Mouse (Mus musculus) hindbrain, embryonic 15.5 days (tissue): ENCODE measurements around the gene Lmx1a. TPM values are rescaled to one million over a fixed set of nuclear protein-coding genes. Genes with fewer than 3 reads are reported as not detected.

ENCODE experiments used
- ATAC-seq: fragments of 200-750 bp; cut with Nextera tagmentation; 2 replicates; pipeline ENCODE4 v1.8.0; 2017; ENCODE audit warnings: low read depth, moderate number of reproducible peaks, moderate TSS enrichment; ENCODE audit not compliant: low FRiP score
- H3K27ac ChIP-seq: fragments of 300-500 bp; sonication (generic); replicated peaks from 2 replicates; pipeline ENCODE4 v1.5.1; 2015; ENCODE audit warnings: mild to moderate bottlenecking, inconsistent platforms
- H3K27me3 ChIP-seq: fragments of 300-500 bp; sonication (generic); 2 replicates; pipeline ENCODE4 v1.6.1; 2015; ENCODE audit warnings: control low read depth, inconsistent platforms
- H3K36me3 ChIP-seq: fragments of 300-500 bp; sonication (generic); 2 replicates; pipeline ENCODE4 v1.6.1; 2015; ENCODE audit warnings: control low read depth, inconsistent platforms
- H3K4me1 ChIP-seq: fragments of 300-500 bp; sonication (generic); replicated peaks from 2 replicates; pipeline ENCODE4 v1.6.1; 2015; ENCODE audit warnings: control low read depth, inconsistent platforms
- H3K4me2 ChIP-seq: fragments of 300-500 bp; sonication (generic); 2 replicates; pipeline ENCODE4 v1.6.1; 2015; ENCODE audit warnings: moderate library complexity, mild to moderate bottlenecking, inconsistent platforms
- H3K4me3 ChIP-seq: fragments of 300-500 bp; sonication (generic); 2 replicates; pipeline ENCODE4 v1.5.1; 2015; ENCODE audit warnings: mild to moderate bottlenecking, inconsistent platforms
- H3K9ac ChIP-seq: fragments of 300-500 bp; sonication (generic); 2 replicates; pipeline ENCODE4 v1.6.1; 2015; ENCODE audit warnings: inconsistent platforms
- H3K9me3 ChIP-seq: fragments of 300-500 bp; sonication (generic); 2 replicates; pipeline ENCODE4 v1.6.1; 2016; ENCODE audit warnings: control low read depth, inconsistent platforms
- WGBS: fragments of 180-500 bp; shearing (Covaris S2); methylation state at CpG from one replicate; pipeline ENCODE4 v1.1.7; 2015; 5-methylcytosine and 5-hydroxymethylcytosine counted together
- polyA plus RNA-seq: library from polyadenylated mRNA; unstranded; fragments of >200 nt; fragmentation: Nextera tagmentation; extraction: Ambion mirVana; gene quantifications from 2 replicates; pipeline ENCODE4 v1.2.1, GENCODE M21; 2015

Lmx1a gene
- polyA plus RNA-seq, 1 experiment from 2014 or later: 11.5 TPM

DNA sequence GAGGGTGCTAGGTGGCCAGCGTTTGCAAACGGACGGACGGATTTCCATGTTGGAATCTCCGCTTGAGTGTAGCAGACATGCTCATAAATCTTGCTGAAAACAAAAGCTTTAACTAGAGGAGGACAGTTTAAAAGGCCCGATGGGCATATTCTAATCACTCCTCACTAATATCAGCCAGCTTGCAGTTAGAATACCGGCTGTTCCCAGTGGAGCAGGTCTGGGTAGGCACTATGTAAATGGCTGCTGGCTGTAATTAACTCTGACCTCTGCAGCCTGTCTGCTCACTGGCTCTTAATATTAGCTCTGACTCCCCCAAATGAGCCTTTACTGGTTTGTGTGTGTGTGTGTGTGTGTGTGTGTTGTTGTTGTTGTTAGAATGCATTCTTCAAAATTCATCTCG, 69.2 kb downstream of the Lmx1a start:
- Histone ChIP-seq H3K4me3 (no peak overlapping the region), H3K27me3 (peaks cover 33% of the 10 kb centered on the region), H3K4me2 (no peak overlapping the region), H3K36me3 (no peaks in the 10 kb centered on the region), H3K27ac (no peak overlapping the region), H3K9me3 (no peaks in the 10 kb centered on the region), H3K9ac (no peak overlapping the region), H3K4me1 (peaks cover 42% of the 10 kb centered on the region)
- no peak for ATAC-seq
- WGBS: 30% methylated on average over 8 of the region's 8 CpGs

DNA sequence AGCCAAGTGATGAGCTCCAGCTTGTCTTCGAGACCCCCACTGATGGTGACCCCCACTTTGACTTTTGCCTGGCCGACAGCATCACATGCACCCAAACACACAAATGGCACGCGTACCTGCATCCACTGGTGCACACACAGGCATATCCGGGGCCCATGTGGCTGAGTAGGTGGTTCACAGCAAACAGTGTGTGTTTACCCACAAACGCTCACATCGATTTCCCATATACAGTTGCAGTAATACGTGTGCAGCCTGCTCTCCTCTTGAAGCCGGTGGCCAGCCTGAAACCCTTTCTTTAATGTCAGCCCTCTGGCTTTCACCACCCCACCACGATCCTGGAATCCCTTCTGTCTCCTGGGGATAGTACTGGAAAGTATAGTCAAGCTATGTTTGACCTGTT, 71.3 kb downstream of the Lmx1a start:
- Histone ChIP-seq H3K9me3 (no peaks in the 10 kb centered on the region), H3K27me3 (peaks cover 47% of the 10 kb centered on the region), H3K36me3 (no peaks in the 10 kb centered on the region), H3K4me1 (peaks cover 30% of the 10 kb centered on the region), H3K4me2 (no peak overlapping the region), H3K4me3 (no peak overlapping the region), H3K9ac (no peak overlapping the region), H3K27ac (no peak overlapping the region)
- 89% methylated on average over 10 of the region's 10 CpGs for WGBS
- ATAC-seq: no peak

DNA sequence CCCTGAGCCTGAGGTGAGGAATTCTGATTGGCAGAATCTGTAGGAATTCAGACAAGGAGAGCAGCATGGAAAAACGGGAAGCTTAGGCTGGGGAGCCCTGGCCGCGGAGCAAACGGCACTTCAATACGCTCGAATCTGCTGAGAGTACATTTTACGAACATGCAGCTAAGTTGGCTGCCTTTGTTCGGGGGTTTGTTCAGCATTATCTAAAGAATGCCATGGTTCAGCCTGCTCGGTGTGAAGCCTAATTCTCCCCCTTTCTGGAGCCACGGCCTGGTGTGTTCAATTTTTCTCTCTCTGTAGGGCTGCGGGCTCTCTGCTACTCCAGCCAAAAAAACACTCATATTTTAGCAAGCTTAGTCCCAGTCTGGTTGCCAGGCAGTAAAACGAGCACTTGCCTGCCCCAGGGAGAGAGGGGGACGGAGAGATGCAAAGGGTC, 72.8 kb downstream of the Lmx1a start:
- 0 out of 2 replicates have a peak overlapping the region, but pooled peaks have one; percentile 5 for H3K27ac ChIP-seq
- no peak overlapping the region for H3K4me3 ChIP-seq
- 0 out of 2 replicates have a peak overlapping the region, but pooled peaks have one; percentile 3 for H3K9ac ChIP-seq
- WGBS: 4% methylated on average over 13 of the region's 13 CpGs
- H3K4me2 ChIP-seq: peak overlapping the region; percentile 28
- peaks cover 27% of the 10 kb centered on the region for H3K4me1 ChIP-seq
- no peaks in the 10 kb centered on the region for H3K9me3 ChIP-seq
- ATAC-seq: peak; percentile 72
- H3K27me3 ChIP-seq: peaks cover 36% of the 10 kb centered on the region
- H3K36me3 ChIP-seq: no peaks in the 10 kb centered on the region

DNA sequence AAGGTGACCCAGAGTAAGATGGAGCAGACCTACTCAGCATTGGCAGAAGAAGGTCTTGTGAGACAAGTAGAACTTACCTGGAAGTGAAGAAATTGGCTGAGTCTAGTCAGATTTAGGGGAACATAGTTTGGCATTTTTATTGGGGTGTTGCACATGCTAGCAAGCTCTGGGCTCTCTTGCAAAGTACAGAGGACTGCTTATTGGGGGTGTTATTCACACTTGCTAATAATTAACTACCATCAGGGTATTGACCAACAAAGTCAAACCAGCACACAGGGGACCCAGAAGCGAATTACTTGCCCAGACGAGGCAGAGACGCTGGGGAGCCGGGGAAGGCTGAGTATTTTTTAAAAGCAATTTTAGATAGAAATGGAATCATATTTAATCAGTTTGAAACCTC, 77.6 kb downstream of the Lmx1a start:
- H3K4me2 ChIP-seq: no peak overlapping the region

DNA sequence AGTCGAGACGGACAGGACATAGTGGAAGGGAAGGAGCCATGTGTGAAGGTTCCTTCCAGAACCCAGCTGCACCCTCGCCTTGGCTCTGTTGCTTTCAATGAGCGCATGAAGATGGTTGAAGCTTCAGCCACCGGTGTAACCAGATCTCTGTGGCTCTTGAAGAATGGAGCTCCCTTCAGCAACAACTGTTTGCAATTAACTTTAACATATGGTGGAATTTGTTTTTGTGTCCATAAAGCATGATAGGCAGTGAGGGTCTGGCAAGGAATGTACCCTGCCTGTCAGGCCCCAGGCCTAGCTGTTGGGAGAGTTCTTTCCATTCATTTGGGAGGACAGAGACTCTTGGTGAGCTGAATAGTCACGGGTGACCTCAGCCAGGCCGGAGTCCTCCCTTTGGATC, 81.4 kb downstream of the Lmx1a start:
- Histone ChIP-seq H3K9me3 (no peaks in the 10 kb centered on the region), H3K4me1 (no peaks in the 10 kb centered on the region), H3K27ac (no peak overlapping the region), H3K27me3 (no peaks in the 10 kb centered on the region), H3K4me2 (no peak overlapping the region), H3K4me3 (no peak overlapping the region), H3K36me3 (no peaks in the 10 kb centered on the region), H3K9ac (no peak overlapping the region)
- ATAC-seq: no peak
- WGBS: 85% methylated on average over 7 of the region's 7 CpGs

More for the DNA sequence above, 77.6 kb downstream of the Lmx1a start:
- WGBS: 79% methylated on average over 4 of the region's 4 CpGs
- H3K9me3 ChIP-seq: no peaks in the 10 kb centered on the region
- H3K4me1 ChIP-seq: peaks cover 10% of the 10 kb centered on the region
- no peak for ATAC-seq
- H3K9ac ChIP-seq: no peak overlapping the region
- H3K27me3 ChIP-seq: peaks cover 22% of the 10 kb centered on the region
- no peaks in the 10 kb centered on the region for H3K36me3 ChIP-seq
- no peak overlapping the region for H3K27ac ChIP-seq
- H3K4me3 ChIP-seq: no peak overlapping the region

DNA sequence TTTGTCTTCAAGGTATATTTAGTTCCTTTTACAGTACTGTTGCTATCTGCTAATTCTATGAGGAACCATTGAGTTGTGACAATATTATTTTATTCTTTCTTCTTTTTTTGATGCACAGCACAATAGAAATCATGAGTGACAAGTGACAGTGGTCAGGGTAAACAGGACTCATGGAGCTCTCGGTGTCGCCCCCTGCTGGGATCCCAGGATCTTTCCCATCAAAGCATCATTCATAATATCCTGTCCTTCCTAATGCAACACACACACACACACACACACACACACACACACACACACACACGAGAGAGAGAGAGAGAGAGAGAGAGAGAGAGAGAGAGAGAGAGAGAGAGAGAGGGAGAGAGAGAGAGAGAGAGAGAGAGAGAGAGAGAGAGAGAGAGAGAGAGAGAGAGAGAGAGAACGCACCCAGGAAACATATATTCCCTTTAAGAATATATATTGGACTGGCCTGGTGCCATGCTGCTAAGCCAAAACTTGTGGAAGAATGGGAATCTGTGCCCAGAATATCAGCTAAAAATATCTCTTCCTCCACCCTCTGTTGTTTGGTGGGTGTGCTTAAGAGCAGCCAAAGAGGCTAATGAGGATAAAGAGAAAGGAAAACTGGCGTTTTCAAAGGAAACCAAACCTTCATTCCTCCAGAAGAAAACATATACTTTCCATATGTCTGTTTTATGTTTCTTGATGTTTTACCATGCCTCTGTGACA, 90.9 kb downstream of the Lmx1a start:
- Histone ChIP-seq H3K4me3 (no peak overlapping the region), H3K27ac (no peak overlapping the region), H3K4me1 (0 out of 2 replicates have a peak, but pooled peaks cover 3% of the 10 kb centered on the region), H3K9ac (no peak overlapping the region), H3K27me3 (0 out of 2 replicates have a peak, but pooled peaks cover 3% of the 10 kb centered on the region), H3K4me2 (no peak overlapping the region), H3K9me3 (no peaks in the 10 kb centered on the region), H3K36me3 (no peaks in the 10 kb centered on the region)
- WGBS: 76% methylated on average over 4 of the region's 5 CpGs
- ATAC-seq: no peak

DNA sequence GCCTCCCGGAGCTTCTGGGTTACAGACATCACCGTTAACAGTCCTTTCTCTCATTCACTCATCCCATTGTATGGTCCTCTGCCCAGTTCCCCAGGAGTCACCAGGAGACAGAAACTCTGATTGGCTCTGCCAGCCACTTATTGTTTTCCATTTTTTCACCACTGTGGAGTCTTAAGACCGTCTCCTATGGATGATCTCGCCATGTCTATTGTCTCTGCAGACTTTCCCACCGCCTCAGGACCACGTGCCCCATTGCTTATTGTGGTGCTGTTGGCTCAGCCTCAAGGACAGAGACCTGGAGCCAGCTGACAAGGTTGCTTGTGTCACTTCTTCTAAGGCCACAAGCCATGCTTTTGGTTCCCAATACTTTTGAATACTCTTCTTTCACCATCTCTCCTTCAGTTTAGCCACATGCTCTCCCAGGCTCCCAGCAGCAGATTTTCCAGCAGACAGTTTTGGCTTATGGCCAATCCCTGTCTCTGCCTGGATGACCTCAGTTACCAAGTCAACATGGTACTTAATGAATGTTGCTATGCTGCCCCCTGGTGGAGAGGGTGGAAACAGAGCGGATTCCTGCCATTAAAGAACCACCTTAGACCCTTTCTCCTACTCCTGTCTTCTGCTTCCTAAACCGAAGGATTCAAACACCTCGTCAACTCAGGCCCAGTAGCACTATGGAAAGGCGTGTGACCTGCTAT, 92.9 kb downstream of the Lmx1a start:
- WGBS: 30% methylated on average over 10 of the region's 10 CpGs
- no peak overlapping the region for H3K27ac ChIP-seq

DNA sequence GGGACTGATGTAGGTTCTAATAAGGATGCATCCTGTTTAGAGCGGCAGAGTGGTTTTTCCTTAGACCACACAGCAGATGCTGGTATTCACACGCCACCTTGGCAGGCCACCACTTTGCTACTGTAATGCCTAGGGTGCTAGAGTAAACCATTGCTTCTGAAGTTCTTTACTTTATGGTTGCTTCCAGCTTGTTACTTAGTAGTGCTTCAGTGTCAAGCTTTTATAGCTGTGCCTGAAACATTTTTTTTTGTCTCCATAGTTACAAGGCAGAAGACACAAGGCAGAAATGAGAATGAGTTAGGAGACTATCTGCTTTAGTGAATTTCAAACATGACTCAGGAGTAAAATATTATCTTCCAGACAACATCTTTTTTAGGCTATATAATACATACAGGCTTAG, 95.0 kb downstream of the Lmx1a start:
- WGBS: 78% methylated on average over 2 of the region's 2 CpGs

More for the DNA sequence above, 92.9 kb downstream of the Lmx1a start:
- H3K36me3 ChIP-seq: no peaks in the 10 kb centered on the region
- no peaks in the 10 kb centered on the region for H3K9me3 ChIP-seq
- H3K4me1 ChIP-seq: 0 out of 2 replicates have a peak, but pooled peaks cover 3% of the 10 kb centered on the region
- no peak overlapping the region for H3K4me2 ChIP-seq
- 0 out of 2 replicates have a peak, but pooled peaks cover 6% of the 10 kb centered on the region for H3K27me3 ChIP-seq
- peak; percentile 81 for ATAC-seq
- H3K9ac ChIP-seq: no peak overlapping the region
- H3K4me3 ChIP-seq: no peak overlapping the region

DNA sequence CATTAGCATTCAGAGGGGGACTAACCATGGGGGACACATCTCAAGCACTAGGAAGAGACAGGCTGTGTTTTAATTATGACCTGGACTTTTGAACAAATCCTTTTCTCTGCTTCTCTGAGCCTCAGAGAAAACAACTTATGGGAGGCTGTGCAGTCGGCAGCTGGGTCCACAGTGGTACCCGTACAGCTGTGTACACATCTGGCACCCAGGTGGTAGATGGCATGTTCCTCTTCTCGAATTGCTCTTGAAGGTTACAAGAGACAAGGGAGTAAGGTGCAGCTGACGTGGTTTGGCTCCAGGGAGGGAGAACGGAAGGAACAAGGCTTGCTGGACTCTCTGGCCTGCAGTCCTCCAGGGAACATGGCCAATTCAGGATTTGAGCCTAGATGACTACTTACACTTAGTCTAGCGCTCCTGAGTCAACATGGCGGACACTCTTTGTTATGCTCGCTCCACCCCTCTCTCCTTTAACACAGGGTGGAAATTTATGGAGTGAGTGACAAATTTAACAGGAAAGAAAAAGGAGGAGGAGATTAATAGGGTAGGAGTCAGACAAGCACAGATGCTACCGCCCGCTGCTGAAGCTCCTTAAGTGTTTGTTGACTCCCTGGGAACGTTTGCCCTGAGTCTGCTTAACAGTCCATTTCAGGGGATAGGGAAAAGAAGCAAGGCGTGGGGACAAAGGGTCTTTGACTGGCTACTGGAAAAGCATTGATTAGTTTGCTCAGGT, 99.8 kb downstream of the Lmx1a start:
- H3K4me1 ChIP-seq: no peaks in the 10 kb centered on the region
- WGBS: 59% methylated on average over 12 of the region's 12 CpGs
- no peak overlapping the region for H3K4me2 ChIP-seq
- no peaks in the 10 kb centered on the region for H3K36me3 ChIP-seq
- no peaks in the 10 kb centered on the region for H3K9me3 ChIP-seq
- no peak for ATAC-seq
- no peak overlapping the region for H3K27ac ChIP-seq
- no peak overlapping the region for H3K4me3 ChIP-seq
- H3K9ac ChIP-seq: no peak overlapping the region
- 0 out of 2 replicates have a peak, but pooled peaks cover 3% of the 10 kb centered on the region for H3K27me3 ChIP-seq

More for the DNA sequence above, 95.0 kb downstream of the Lmx1a start:
- Histone ChIP-seq H3K4me3 (no peak overlapping the region), H3K36me3 (no peaks in the 10 kb centered on the region), H3K27ac (no peak overlapping the region), H3K4me1 (0 out of 2 replicates have a peak, but pooled peaks cover 3% of the 10 kb centered on the region), H3K9me3 (no peaks in the 10 kb centered on the region), H3K4me2 (no peak overlapping the region), H3K9ac (no peak overlapping the region), H3K27me3 (0 out of 2 replicates have a peak, but pooled peaks cover 6% of the 10 kb centered on the region)
- no peak for ATAC-seq

DNA sequence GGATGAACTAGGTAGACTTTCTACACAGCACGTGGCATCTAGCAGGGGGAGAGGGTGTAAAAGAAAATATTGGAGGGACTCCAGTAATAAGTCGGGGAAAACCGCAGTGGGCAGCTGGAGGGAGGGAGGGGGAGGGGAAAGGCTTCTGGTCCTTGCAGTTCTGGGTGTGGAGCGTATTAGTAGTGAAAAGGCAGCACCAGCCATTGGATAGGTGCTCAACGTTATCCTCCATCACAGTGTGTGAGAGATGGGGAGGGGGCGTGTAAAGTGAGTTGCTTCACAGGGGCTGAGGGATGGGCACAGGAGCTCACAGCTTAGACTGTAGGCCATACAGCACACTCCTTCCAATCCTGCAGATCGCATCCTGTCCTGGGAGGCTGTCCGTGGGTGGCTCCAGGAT, 100.4 kb downstream of the Lmx1a start:
- Histone ChIP-seq H3K9me3 (no peaks in the 10 kb centered on the region), H3K27ac (no peak overlapping the region), H3K4me2 (no peak overlapping the region), H3K9ac (no peak overlapping the region), H3K36me3 (no peaks in the 10 kb centered on the region), H3K4me1 (no peaks in the 10 kb centered on the region), H3K27me3 (0 out of 2 replicates have a peak, but pooled peaks cover 3% of the 10 kb centered on the region), H3K4me3 (no peak overlapping the region)
- 77% methylated on average over 8 of the region's 8 CpGs for WGBS
- no peak for ATAC-seq

DNA sequence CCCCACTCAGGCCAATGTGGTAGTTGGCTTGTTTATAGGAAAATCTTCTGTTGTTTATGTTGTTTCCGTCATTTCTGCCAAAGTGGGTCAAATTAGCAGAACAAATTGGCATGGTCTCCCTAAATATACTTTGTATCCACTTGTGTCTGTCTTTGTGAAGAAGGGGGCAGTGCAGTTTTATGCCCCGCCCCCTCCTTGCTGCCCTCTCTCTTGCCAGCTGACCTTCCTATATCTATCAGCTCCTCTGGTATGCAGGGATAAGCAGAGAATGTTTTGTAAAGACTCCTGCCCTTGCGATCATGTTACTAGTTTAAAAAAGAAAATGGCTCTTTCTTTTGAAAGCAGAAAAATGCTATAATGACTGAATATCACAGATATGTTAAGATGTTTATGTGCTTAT, 101.7 kb downstream of the Lmx1a start:
- H3K9me3 ChIP-seq: no peaks in the 10 kb centered on the region
- H3K27ac ChIP-seq: no peak overlapping the region
- H3K4me1 ChIP-seq: no peaks in the 10 kb centered on the region
- 78% methylated on average over 3 of the region's 3 CpGs for WGBS
- no peaks in the 10 kb centered on the region for H3K36me3 ChIP-seq
- no peak overlapping the region for H3K9ac ChIP-seq
- no peak for ATAC-seq
- no peak overlapping the region for H3K4me2 ChIP-seq
- 0 out of 2 replicates have a peak, but pooled peaks cover 3% of the 10 kb centered on the region for H3K27me3 ChIP-seq
- H3K4me3 ChIP-seq: no peak overlapping the region

DNA sequence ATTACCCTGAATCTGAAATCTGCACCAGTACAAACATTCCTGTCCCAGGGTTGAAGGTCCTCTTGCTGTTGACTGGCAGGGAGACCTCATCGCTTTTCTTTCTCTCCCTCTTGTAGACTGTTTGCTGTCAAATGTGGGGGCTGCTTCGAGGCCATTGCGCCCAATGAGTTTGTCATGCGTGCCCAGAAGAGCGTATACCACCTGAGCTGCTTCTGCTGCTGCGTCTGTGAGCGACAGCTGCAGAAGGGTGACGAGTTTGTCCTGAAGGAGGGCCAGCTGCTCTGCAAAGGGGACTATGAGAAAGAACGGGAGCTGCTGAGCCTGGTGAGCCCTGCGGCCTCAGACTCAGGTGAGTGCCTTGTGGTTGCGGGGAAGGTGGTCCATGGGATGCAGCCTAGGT, 102.2 kb downstream of the Lmx1a start:
- WGBS: 73% methylated on average over 11 of the region's 11 CpGs
- no peak overlapping the region for H3K27ac ChIP-seq
- no peak overlapping the region for H3K9ac ChIP-seq
- H3K4me3 ChIP-seq: no peak overlapping the region
- no peaks in the 10 kb centered on the region for H3K4me1 ChIP-seq
- H3K36me3 ChIP-seq: no peaks in the 10 kb centered on the region
- no peak overlapping the region for H3K4me2 ChIP-seq
- no peak for ATAC-seq
- H3K27me3 ChIP-seq: 0 out of 2 replicates have a peak, but pooled peaks cover under 1% of the 10 kb centered on the region
- no peaks in the 10 kb centered on the region for H3K9me3 ChIP-seq
